Mouse (Mus musculus) common myeloid progenitor, adult 5-6 weeks (primary cell): ENCODE results near the gene Fgfr2. TPM values are rescaled to one million over a fixed set of nuclear protein-coding genes. Genes with fewer than 3 reads are reported as not detected.

ENCODE experiments used
- ATAC-seq: replicated peaks from 2 replicates; pipeline ENCODE4 v1.8.0; 2016; ENCODE audit warnings: low read depth, mild to moderate bottlenecking, moderate TSS enrichment, inconsistent platforms; ENCODE audit not compliant: poor library complexity, severe bottlenecking
- total RNA-seq: library from RNA; stranded (forward); fragments of 200-1000, 187-1606 nt; gene quantifications from 2 replicates; pipeline ENCODE4 v1.2.3, GENCODE M21; 2017

The Fgfr2 gene
- total RNA-seq, 1 experiment from 2014 or later: not detected

- ATAC-seq: no peak
These were observed 69.4 kb downstream of the Fgfr2 start for GRCm38 (mm10) chr7:133053757-133054156.

- peak; percentile 91 for ATAC-seq
These were observed 70.3 kb downstream of the Fgfr2 start for GRCm38 (mm10) chr7:133052819-133053218.

GRCm38 (mm10) chr7:133050681-133051080, 72.5 kb downstream of the Fgfr2 start:
- no peak for ATAC-seq

GRCm38 (mm10) chr7:133048085-133048630, 75.0 kb downstream of the Fgfr2 start:
- ATAC-seq: peak; percentile 71

GRCm38 (mm10) chr7:133047287-133047686, 75.9 kb downstream of the Fgfr2 start:
- ATAC-seq: peak; percentile 36; the same call in 1 of the 2 replicates

- ATAC-seq: no peak
These were observed 78.4 kb downstream of the Fgfr2 start for GRCm38 (mm10) chr7:133044721-133045120.

GRCm38 (mm10) chr7:133041784-133042183, 81.4 kb downstream of the Fgfr2 start:
- no peak for ATAC-seq

- no peak for ATAC-seq
These were observed 82.3 kb downstream of the Fgfr2 start for GRCm38 (mm10) chr7:133040688-133041345.

GRCm38 (mm10) chr7:133039556-133040255, 83.4 kb downstream of the Fgfr2 start:
- ATAC-seq: no peak

- ATAC-seq: no peak
These were observed 85.5 kb downstream of the Fgfr2 start for GRCm38 (mm10) chr7:133037618-133038017.

- ATAC-seq: no peak
These were observed 85.9 kb downstream of the Fgfr2 start for GRCm38 (mm10) chr7:133037217-133037616.

GRCm38 (mm10) chr7:133035901-133036300, 87.2 kb downstream of the Fgfr2 start:
- no peak for ATAC-seq

- ATAC-seq: peak; percentile 83
These were observed 90.5 kb downstream of the Fgfr2 start for GRCm38 (mm10) chr7:133032589-133033203.

DNA sequence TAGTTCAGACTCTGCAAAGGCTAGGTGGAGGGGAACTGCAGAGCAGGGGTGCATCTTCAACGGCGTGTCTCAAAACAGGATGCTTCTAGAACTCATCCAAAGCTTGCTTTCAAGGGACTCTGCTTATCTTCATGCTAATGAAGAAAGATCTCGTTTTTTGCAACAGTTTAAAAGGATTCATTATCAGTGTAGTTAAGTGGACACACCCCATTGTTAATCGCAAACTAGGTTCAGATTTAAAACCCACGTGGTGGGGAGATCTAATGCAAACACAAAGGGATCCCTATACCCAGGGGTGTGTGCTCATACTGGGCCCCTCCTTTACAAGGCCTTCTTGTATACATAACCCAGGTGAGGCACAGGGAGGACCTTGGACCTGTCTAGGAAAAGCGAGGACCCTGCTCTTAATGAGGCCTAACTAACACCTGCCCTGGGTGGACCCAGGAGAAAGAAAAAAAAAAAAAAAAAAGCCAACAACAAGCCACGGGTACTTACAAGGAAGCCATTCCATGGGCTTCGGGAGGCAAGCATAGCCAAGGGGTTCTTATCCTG, 93.6 kb downstream of the Fgfr2 start:
- no peak for ATAC-seq

- ATAC-seq: no peak
These were observed 94.1 kb downstream of the Fgfr2 start for GRCm38 (mm10) chr7:133029004-133029403.

- no peak for ATAC-seq
These were observed 95.2 kb downstream of the Fgfr2 start for GRCm38 (mm10) chr7:133027930-133028329.

GRCm38 (mm10) chr7:133024694-133025093, 98.5 kb downstream of the Fgfr2 start:
- ATAC-seq: peak; percentile 64

DNA sequence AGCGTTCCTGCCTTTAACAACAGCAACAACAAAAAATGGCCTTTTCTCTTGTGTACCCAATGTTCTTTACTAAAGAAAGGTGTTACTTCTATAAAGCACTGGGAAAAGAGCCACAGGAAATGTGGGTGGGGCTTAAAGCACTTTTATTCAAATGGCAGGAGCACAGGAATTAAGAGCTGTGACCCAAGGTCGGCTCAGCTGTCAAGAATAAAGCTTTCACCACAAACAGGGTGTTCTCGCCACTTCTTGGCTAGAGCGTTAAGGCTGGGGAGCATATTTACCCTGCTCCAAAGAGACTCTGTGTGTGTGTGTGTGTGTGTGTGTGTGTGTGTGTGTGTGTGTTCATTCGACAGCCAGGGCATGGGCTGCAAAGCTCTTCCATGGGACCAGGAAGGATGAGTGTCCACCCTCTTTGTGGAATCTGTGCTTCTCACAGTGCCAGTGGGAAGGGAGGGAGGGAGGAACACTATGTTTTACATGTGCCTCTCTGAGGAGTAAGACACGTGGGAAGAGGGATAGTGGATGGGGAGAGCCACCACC, 103.6 kb downstream of the Fgfr2 start:
- ATAC-seq: no peak

GRCm38 (mm10) chr7:133018961-133019360, 104.2 kb downstream of the Fgfr2 start:
- ATAC-seq: no peak

DNA sequence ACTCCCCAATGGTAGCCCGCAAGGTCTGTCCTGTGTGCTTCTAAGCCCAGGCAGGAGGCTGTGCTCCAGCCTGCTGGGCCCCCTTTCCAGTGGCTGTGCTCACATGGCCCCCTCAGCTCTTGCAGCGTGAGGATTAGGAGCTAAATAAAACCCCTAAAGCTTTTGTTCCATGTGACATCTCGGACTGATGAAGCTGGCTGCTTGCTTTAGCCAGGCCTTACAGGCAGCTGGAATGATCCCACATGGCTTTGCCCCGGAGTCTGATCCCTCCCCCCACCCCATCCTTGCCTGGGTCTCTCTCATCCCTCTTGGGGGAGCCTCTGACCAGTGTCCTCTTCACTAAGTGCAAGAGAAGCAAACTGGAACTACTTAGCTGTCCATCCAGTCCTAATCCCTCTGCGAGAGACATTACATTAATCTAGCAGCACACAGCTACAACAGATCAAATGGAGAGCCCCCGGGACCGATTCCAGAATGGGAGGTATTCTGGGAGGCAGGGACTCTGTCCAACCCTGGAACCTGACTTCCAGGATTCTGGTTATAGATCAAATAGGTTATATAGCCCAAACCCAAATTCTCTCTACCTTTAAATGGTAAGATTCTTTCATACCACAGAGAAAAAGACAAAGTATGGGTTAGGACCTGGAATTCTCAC, 107.6 kb downstream of the Fgfr2 start:
- no peak for ATAC-seq
